Mouse (Mus musculus) forebrain, embryonic 10.5 days (tissue): ENCODE results near the gene Carmil1. TPM values are rescaled to one million over a fixed set of nuclear protein-coding genes. Genes with fewer than 3 reads are reported as not detected.

ENCODE experiments used
- polyA plus RNA-seq: library from polyadenylated mRNA; unstranded; fragments of >200 nt; fragmentation: Nextera tagmentation; extraction: Ambion mirVana; gene quantifications from 2 replicates; pipeline ENCODE4 v1.2.1, GENCODE M21; 2016

The Carmil1 gene
- polyA plus RNA-seq, 1 experiment from 2014 or later, result 20.7 TPM

Other genes with a start within 250 kb of the Carmil1 start
- 0.20 and 0.67 TPM in 2 replicates for gene Cmah, start 46.6 kb upstream of the Carmil1 start, polyA plus RNA-seq